Mouse (Mus musculus): Measurements from ENCODE around the gene Mast2. TPM values are rescaled to one million over a fixed set of nuclear protein-coding genes. Genes with fewer than 3 reads are reported as not detected.

Mast2 gene
- polyA plus RNA-seq, 1 experiment from 2014 or later = 25.7 TPM

DNA sequence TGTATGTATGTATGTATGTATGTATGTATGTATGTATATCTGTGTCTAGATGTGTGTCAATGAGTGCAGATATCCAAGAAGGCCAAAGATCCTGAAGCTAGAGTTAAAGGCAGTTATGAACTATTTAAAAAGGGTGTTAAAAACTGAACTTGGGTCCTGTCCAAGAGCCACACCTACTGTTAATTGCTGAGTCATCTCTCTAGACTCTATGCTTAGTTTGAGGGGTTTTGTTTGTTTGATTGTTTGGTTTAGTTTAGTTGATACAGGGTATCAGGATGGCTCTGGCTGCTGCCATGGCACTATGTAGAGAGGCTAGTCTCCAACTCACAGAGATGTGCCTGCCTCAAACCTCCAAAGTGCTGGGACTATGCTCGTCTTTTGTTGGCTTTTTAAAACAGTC, 61.3 kb downstream of the Mast2 start:
- WGBS = 87% methylated on average over 1 of the region's 1 CpGs
- no peak overlapping the region for H3K9ac ChIP-seq (ENCODE audit: low read depth, low read length)
- no peaks in the 10 kb centered on the region for H3K27me3 ChIP-seq (ENCODE audit: control insufficient read depth, insufficient read depth, low read length)
- H3K9me3 ChIP-seq (ENCODE audit: control insufficient read depth, low read length) = no peaks in the 10 kb centered on the region
- no peak overlapping the region for H3K4me3 ChIP-seq (ENCODE audit: low read length)
- no peak for ATAC-seq (ENCODE audit: low FRiP score, low TSS enrichment)
- H3K4me1 ChIP-seq (ENCODE audit: control insufficient read depth, insufficient read depth, low read length) = no peaks in the 10 kb centered on the region
- H3K4me2 ChIP-seq (replicated peaks; ENCODE audit: low read depth, low read length) = no peak overlapping the region
- H3K36me3 ChIP-seq (ENCODE audit: control insufficient read depth, insufficient read depth, low read length) = no peaks in the 10 kb centered on the region
- H3K27ac ChIP-seq (ENCODE audit: low read depth, low read length) = no peak overlapping the region

GRCm38 (mm10) chr4:116398051-116398450, 65.9 kb downstream of the Mast2 start:
- H3K27ac ChIP-seq (ENCODE audit: low read depth, low read length) = no peak overlapping the region
- H3K4me3 ChIP-seq (ENCODE audit: low read length) = no peak overlapping the region
- H3K9ac ChIP-seq (ENCODE audit: low read depth, low read length) = no peak overlapping the region
- no peaks in the 10 kb centered on the region for H3K27me3 ChIP-seq (ENCODE audit: control insufficient read depth, insufficient read depth, low read length)
- no peak overlapping the region for H3K4me2 ChIP-seq (replicated peaks; ENCODE audit: low read depth, low read length)
- no peaks in the 10 kb centered on the region for H3K9me3 ChIP-seq (ENCODE audit: control insufficient read depth, low read length)
- no peak for ATAC-seq (ENCODE audit: low FRiP score, low TSS enrichment)
- WGBS = 62% methylated on average over 1 of the region's 1 CpGs
- H3K36me3 ChIP-seq (ENCODE audit: control insufficient read depth, insufficient read depth, low read length) = no peaks in the 10 kb centered on the region
- no peaks in the 10 kb centered on the region for H3K4me1 ChIP-seq (ENCODE audit: control insufficient read depth, insufficient read depth, low read length)

DNA sequence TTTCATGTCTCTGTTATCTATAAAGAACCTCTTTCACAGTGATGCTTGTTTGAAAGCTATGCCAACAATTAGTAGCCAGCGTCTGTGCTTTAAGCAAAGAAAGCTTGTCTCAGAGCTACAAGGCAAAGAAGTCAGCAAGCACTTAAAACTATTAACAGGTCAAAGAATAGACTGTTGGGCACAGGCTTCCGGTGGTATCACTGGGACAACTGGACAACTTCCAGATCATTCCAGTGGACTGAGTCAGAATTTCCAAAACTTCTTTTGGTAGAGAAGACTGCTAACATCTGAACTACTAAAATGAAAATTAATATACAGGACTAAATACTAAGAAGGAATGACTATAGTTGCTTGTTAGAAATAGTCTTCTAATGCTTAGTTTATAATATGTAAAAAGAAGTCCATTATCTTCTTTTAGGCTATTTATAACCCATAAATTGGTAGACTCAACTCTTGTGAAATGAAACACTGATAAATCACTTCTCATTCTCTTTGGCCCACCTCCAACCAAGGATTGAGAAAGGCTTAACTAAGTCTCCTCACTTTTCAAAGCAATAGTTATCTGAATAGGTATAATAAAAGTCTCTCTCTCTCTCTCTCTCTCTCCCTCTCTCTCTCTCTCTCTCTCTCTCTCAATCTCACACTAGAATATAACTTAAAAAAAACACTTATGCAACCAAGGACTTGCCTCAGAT, 85.9 kb downstream of the Mast2 start:
- Histone ChIP-seq H3K9ac (ENCODE audit: low read depth, low read length) (no peak overlapping the region), H3K4me3 (ENCODE audit: low read length) (no peak overlapping the region), H3K9me3 (ENCODE audit: control insufficient read depth, low read length) (no peaks in the 10 kb centered on the region), H3K27me3 (ENCODE audit: control insufficient read depth, insufficient read depth, low read length) (no peaks in the 10 kb centered on the region), H3K4me2 (replicated peaks; ENCODE audit: low read depth, low read length) (no peak overlapping the region), H3K27ac (ENCODE audit: low read depth, low read length) (no peak overlapping the region), H3K36me3 (ENCODE audit: control insufficient read depth, insufficient read depth, low read length) (no peaks in the 10 kb centered on the region), H3K4me1 (ENCODE audit: control insufficient read depth, insufficient read depth, low read length) (no peaks in the 10 kb centered on the region)
- 88% methylated on average over 2 of the region's 2 CpGs for WGBS
- no peak for ATAC-seq (ENCODE audit: low FRiP score, low TSS enrichment)

DNA sequence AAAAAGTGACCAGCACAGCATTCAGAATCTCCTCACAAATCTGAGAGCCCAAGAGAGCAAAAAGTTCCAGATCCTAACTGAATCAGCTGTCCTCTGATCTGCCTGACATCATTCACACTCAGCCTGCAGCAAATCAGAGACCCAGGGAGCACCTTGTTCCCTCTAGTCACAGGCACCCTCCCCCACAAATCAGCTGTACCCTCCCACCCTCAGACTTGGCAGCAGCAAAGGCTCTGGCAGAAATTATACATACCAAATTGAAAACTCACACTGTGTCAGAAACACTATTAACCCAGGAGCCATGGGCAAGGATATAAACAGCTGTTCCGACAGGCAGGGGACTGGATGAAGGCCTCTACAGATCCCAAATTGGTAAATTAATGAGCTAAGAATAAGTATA, 92.3 kb downstream of the Mast2 start:
- Histone ChIP-seq H3K4me3 (ENCODE audit: low read length) (no peak overlapping the region), H3K27ac (ENCODE audit: low read depth, low read length) (no peak overlapping the region), H3K9ac (ENCODE audit: low read depth, low read length) (no peak overlapping the region), H3K27me3 (ENCODE audit: control insufficient read depth, insufficient read depth, low read length) (no peaks in the 10 kb centered on the region), H3K9me3 (ENCODE audit: control insufficient read depth, low read length) (no peaks in the 10 kb centered on the region), H3K36me3 (ENCODE audit: control insufficient read depth, insufficient read depth, low read length) (no peaks in the 10 kb centered on the region), H3K4me2 (replicated peaks; ENCODE audit: low read depth, low read length) (no peak overlapping the region), H3K4me1 (ENCODE audit: control insufficient read depth, insufficient read depth, low read length) (no peaks in the 10 kb centered on the region)
- ATAC-seq (ENCODE audit: low FRiP score, low TSS enrichment) = no peak
- WGBS = 57% methylated on average over 1 of the region's 1 CpGs

- Histone ChIP-seq H3K36me3 (ENCODE audit: control insufficient read depth, insufficient read depth, low read length) (no peaks in the 10 kb centered on the region), H3K4me2 (replicated peaks; ENCODE audit: low read depth, low read length) (no peak overlapping the region), H3K9ac (ENCODE audit: low read depth, low read length) (no peak overlapping the region), H3K4me3 (ENCODE audit: low read length) (no peak overlapping the region), H3K4me1 (ENCODE audit: control insufficient read depth, insufficient read depth, low read length) (no peaks in the 10 kb centered on the region), H3K27ac (ENCODE audit: low read depth, low read length) (no peak overlapping the region), H3K9me3 (ENCODE audit: control insufficient read depth, low read length) (no peaks in the 10 kb centered on the region), H3K27me3 (ENCODE audit: control insufficient read depth, insufficient read depth, low read length) (no peaks in the 10 kb centered on the region)
- no peak for ATAC-seq (ENCODE audit: low FRiP score, low TSS enrichment)
- WGBS = 91% methylated on average over 1 of the region's 1 CpGs
Measured at GRCm38 (mm10) chr4:116358099-116358498, 105.9 kb downstream of the Mast2 start.

- Histone ChIP-seq H3K27me3 (ENCODE audit: control insufficient read depth, insufficient read depth, low read length) (no peaks in the 10 kb centered on the region), H3K9ac (ENCODE audit: low read depth, low read length) (no peak overlapping the region), H3K36me3 (ENCODE audit: control insufficient read depth, insufficient read depth, low read length) (no peaks in the 10 kb centered on the region), H3K4me2 (replicated peaks; ENCODE audit: low read depth, low read length) (no peak overlapping the region), H3K4me1 (ENCODE audit: control insufficient read depth, insufficient read depth, low read length) (no peaks in the 10 kb centered on the region), H3K9me3 (ENCODE audit: control insufficient read depth, low read length) (no peaks in the 10 kb centered on the region), H3K4me3 (ENCODE audit: low read length) (no peak overlapping the region), H3K27ac (ENCODE audit: low read depth, low read length) (no peak overlapping the region)
- no peak for ATAC-seq (ENCODE audit: low FRiP score, low TSS enrichment)
- WGBS = 98% methylated on average over 3 of the region's 3 CpGs
Measured at GRCm38 (mm10) chr4:116352919-116353318, 111.1 kb downstream of the Mast2 start.

DNA sequence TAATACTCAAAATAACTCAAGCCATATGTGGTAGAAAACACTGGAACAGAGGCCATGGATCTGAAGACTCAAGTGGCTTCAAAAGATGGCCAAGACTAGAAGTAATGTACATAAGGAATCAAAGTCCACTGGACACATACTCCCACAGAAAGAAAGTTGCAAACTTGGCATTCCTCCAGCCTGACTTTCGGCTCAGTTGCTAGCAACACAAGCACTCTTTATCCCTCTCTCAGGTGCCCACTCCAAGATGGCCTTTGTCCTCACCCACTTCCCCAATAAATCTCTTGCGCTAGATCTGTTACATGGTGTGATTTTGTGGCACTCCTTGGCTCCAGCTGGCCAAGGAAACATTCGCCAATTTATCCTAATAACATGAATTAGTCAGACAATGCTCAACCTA, 111.5 kb downstream of the Mast2 start:
- ATAC-seq (ENCODE audit: low FRiP score, low TSS enrichment) = no peak
- 79% methylated on average over 3 of the region's 3 CpGs for WGBS
- H3K27ac ChIP-seq (ENCODE audit: low read depth, low read length) = no peak overlapping the region

DNA sequence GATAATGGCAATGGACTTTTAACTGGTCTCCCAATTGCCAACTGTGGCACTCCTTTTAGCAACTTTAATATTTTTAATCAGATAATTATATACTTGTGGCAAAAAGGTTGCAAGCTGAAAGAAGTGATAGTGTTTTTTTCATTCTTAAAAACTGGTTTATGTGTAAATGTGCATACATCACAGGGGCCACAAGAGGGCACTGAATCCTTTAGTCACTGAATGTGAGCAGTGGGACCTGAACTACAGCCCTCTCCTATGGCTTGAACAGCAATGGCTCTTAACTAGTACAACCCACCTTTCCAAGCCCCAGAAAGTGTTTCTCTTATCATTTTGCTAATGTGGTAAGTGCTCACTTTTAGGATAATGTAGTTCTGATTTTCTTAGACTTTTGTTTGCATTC, 121.9 kb downstream of the Mast2 start:
- H3K9ac ChIP-seq (ENCODE audit: low read depth, low read length) = no peak overlapping the region
- H3K36me3 ChIP-seq (ENCODE audit: control insufficient read depth, insufficient read depth, low read length) = no peaks in the 10 kb centered on the region
- no peaks in the 10 kb centered on the region for H3K27me3 ChIP-seq (ENCODE audit: control insufficient read depth, insufficient read depth, low read length)
- H3K9me3 ChIP-seq (ENCODE audit: control insufficient read depth, low read length) = no peaks in the 10 kb centered on the region
- no peak overlapping the region for H3K4me2 ChIP-seq (replicated peaks; ENCODE audit: low read depth, low read length)
- H3K27ac ChIP-seq (ENCODE audit: low read depth, low read length) = no peak overlapping the region
- no peaks in the 10 kb centered on the region for H3K4me1 ChIP-seq (ENCODE audit: control insufficient read depth, insufficient read depth, low read length)
- no peak overlapping the region for H3K4me3 ChIP-seq (ENCODE audit: low read length)
- ATAC-seq (ENCODE audit: low FRiP score, low TSS enrichment) = no peak

More for the DNA sequence above, 111.5 kb downstream of the Mast2 start:
- Histone ChIP-seq H3K9ac (ENCODE audit: low read depth, low read length) (no peak overlapping the region), H3K9me3 (ENCODE audit: control insufficient read depth, low read length) (no peaks in the 10 kb centered on the region), H3K4me1 (ENCODE audit: control insufficient read depth, insufficient read depth, low read length) (no peaks in the 10 kb centered on the region), H3K4me2 (replicated peaks; ENCODE audit: low read depth, low read length) (no peak overlapping the region), H3K36me3 (ENCODE audit: control insufficient read depth, insufficient read depth, low read length) (no peaks in the 10 kb centered on the region), H3K27me3 (ENCODE audit: control insufficient read depth, insufficient read depth, low read length) (no peaks in the 10 kb centered on the region), H3K4me3 (ENCODE audit: low read length) (no peak overlapping the region)

GRCm38 (mm10) chr4:116336294-116336693, 127.7 kb downstream of the Mast2 start:
- no peaks in the 10 kb centered on the region for H3K4me1 ChIP-seq (ENCODE audit: control insufficient read depth, insufficient read depth, low read length)
- H3K27me3 ChIP-seq (ENCODE audit: control insufficient read depth, insufficient read depth, low read length) = no peaks in the 10 kb centered on the region
- no peaks in the 10 kb centered on the region for H3K36me3 ChIP-seq (ENCODE audit: control insufficient read depth, insufficient read depth, low read length)
- no peak overlapping the region for H3K4me3 ChIP-seq (ENCODE audit: low read length)
- ATAC-seq (ENCODE audit: low FRiP score, low TSS enrichment) = no peak
- H3K9ac ChIP-seq (ENCODE audit: low read depth, low read length) = no peak overlapping the region
- H3K9me3 ChIP-seq (ENCODE audit: control insufficient read depth, low read length) = no peaks in the 10 kb centered on the region
- H3K4me2 ChIP-seq (replicated peaks; ENCODE audit: low read depth, low read length) = no peak overlapping the region
- no peak overlapping the region for H3K27ac ChIP-seq (ENCODE audit: low read depth, low read length)
- WGBS = 88% methylated on average over 1 of the region's 1 CpGs
